Mouse (Mus musculus) layer of hippocampus, adult 9-11 months (tissue): ENCODE measurements at regions not wholly inside any gene's neighbourhood (a gene's known extent, or its start where the extent isn't known, plus 50 kb on each side); places are given as distances from the start of the nearest gene placed in this dataset.

ENCODE experiments used
- DNase-seq: peaks from one replicate; pipeline ENCODE4 v3.0.0; 2022

GRCm38 (mm10) chr5:111835737-111836667 is 102.3 kb downstream of the Gm26897 start:
- no peak for DNase-seq

GRCm38 (mm10) chr5:111836668-111837234 is 103.0 kb downstream of the Gm26897 start:
- DNase-seq = no peak

GRCm38 (mm10) chr5:111842461-111842860 is 108.7 kb downstream of the Gm26897 start:
- DNase-seq = no peak

GRCm38 (mm10) chr5:111843622-111844239 is 110.0 kb downstream of the Gm26897 start:
- DNase-seq = no peak

- DNase-seq = no peak
These were observed 110.8 kb downstream of the Gm26897 start for GRCm38 (mm10) chr5:111844528-111844927.

- no peak for DNase-seq
These were observed 115.2 kb downstream of the Gm26897 start for GRCm38 (mm10) chr5:111848917-111849316.

- no peak for DNase-seq
These were observed 119.0 kb downstream of the Gm26897 start for GRCm38 (mm10) chr5:111852682-111853081.

- DNase-seq = no peak
These were observed 121.6 kb downstream of the Gm26897 start for GRCm38 (mm10) chr5:111855366-111855765.

- no peak for DNase-seq
These were observed 123.5 kb downstream of the Gm26897 start for GRCm38 (mm10) chr5:111857200-111857599.

GRCm38 (mm10) chr5:111860436-111860835 is 126.7 kb downstream of the Gm26897 start:
- DNase-seq = no peak

- no peak for DNase-seq
These were observed 128.6 kb downstream of the Gm26897 start for GRCm38 (mm10) chr5:111862331-111862730.

GRCm38 (mm10) chr5:111863922-111864321 is 130.2 kb downstream of the Gm26897 start:
- DNase-seq = no peak

- peak; percentile 37 for DNase-seq
These were observed 130.9 kb downstream of the Gm26897 start for GRCm38 (mm10) chr5:111864606-111865005.

GRCm38 (mm10) chr5:111869011-111869410 is 135.3 kb downstream of the Gm26897 start:
- no peak for DNase-seq

- DNase-seq = no peak
These were observed 143.6 kb downstream of the Gm26897 start for GRCm38 (mm10) chr5:111877165-111877793.

- DNase-seq = no peak
These were observed 145.3 kb downstream of the Gm26897 start for GRCm38 (mm10) chr5:111879044-111879443.

GRCm38 (mm10) chr5:111880268-111880667 is 146.5 kb downstream of the Gm26897 start:
- no peak for DNase-seq

- no peak for DNase-seq
These were observed 147.8 kb downstream of the Gm26897 start for GRCm38 (mm10) chr5:111881517-111881916.

GRCm38 (mm10) chr5:111887281-111887680 is 153.6 kb downstream of the Gm26897 start:
- no peak for DNase-seq

GRCm38 (mm10) chr5:111890800-111891199 is 157.1 kb downstream of the Gm26897 start:
- peak; percentile 20 for DNase-seq

GRCm38 (mm10) chr5:111891261-111891693 is 157.6 kb downstream of the Gm26897 start:
- no peak for DNase-seq

GRCm38 (mm10) chr5:111892956-111893355 is 159.2 kb downstream of the Gm26897 start:
- no peak for DNase-seq

- peak; percentile 58 for DNase-seq
These were observed 160.2 kb downstream of the Gm26897 start for GRCm38 (mm10) chr5:111893905-111894311.
